Mouse (Mus musculus) olfactory bulb, adult 2 months (tissue): ENCODE measurements at regions not wholly inside any gene's neighbourhood (a gene's known extent, or its start where the extent isn't known, plus 50 kb on each side); places are given as distances from the start of the nearest gene placed in this dataset.

Experiments
- H3K27ac ChIP-seq: fragments of 200-500 bp; 2 replicates; pipeline ENCODE4 v1.5.1; 2012; ENCODE audit warnings: low read depth, low read length; ENCODE audit not compliant: insufficient read depth
- H3K4me1 ChIP-seq: fragments of 200-500 bp; 2 replicates; pipeline ENCODE4 v1.6.1; 2012; ENCODE audit warnings: low read length; ENCODE audit not compliant: control insufficient read depth, insufficient read depth
- H3K4me3 ChIP-seq: fragments of 200-500 bp; 2 replicates; pipeline ENCODE4 v1.5.1; 2012; ENCODE audit warnings: mild to moderate bottlenecking, low read depth, low read length, moderate library complexity; ENCODE audit not compliant: insufficient read depth
- CTCF ChIP-seq: fragments of 200-500 bp; IDR thresholded peaks from 2 replicates; pipeline ENCODE4 v1.5.1; 2012; ENCODE audit warnings: low read depth, mild to moderate bottlenecking, low read length, moderate library complexity; ENCODE audit not compliant: insufficient read depth
- POLR2A ChIP-seq: fragments of 200-500 bp; IDR thresholded peaks from 2 replicates; pipeline ENCODE4 v1.6.1; 2012; ENCODE audit warnings: mild to moderate bottlenecking, low read depth, low read length, moderate library complexity; ENCODE audit not compliant: insufficient read depth
- WGBS: fragments of 180-500 bp; shearing (Covaris S2); methylation state at CpG from one replicate; pipeline ENCODE4 v1.1.7; 2018; 5-methylcytosine and 5-hydroxymethylcytosine counted together

DNA sequence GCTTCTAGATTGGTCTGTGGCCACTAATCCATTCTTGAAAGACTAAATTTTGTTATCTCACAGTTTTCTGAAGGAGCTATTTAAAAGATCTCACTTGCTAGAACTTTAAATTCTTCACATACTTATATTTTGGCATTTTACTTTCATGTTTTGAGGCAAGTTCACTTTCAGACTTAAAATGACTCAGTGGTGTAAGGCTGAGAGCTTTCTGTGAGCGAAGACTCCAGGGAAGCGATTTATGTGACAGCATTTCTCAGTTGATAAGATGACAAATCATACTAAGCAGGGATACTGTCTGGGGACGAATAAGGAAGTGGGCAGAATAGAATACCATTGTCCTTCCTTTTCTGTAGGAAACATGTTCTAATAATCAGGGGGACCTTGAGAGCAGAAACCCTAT is 403.6 kb upstream of the Fbxo33 start:
- H3K27ac ChIP-seq, result no peak overlapping the region
- 83% methylated on average over 3 of the region's 3 CpGs for WGBS
- TF ChIP-seq POLR2A (no peak), CTCF (no peak)
- H3K4me1 ChIP-seq, result no peaks in the 10 kb centered on the region
- no peak overlapping the region for H3K4me3 ChIP-seq

DNA sequence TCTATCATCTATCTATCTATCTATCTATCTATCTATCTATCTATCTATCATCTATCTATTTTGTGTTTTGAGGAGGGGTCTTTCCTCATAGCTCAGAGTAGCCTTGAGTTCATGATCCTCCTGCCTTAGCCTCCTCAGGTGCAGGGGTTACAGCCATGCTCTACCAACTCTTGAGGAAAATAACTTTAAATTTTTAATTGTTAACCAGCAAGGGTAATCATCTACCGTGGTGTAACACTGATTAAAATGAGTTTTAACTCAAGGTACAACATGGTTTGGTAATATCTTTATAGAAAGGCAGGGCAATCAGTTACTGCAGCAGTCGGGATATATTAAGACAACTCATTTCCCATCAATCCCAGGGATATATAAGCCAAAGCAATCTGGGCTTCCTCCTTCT is 401.6 kb upstream of the Fbxo33 start:
- Histone ChIP-seq H3K27ac (no peak overlapping the region), H3K4me1 (no peaks in the 10 kb centered on the region), H3K4me3 (no peak overlapping the region)
- 61% methylated on average over 2 of the region's 2 CpGs for WGBS
- TF ChIP-seq POLR2A, result no peak
- no peak for TF ChIP-seq CTCF

DNA sequence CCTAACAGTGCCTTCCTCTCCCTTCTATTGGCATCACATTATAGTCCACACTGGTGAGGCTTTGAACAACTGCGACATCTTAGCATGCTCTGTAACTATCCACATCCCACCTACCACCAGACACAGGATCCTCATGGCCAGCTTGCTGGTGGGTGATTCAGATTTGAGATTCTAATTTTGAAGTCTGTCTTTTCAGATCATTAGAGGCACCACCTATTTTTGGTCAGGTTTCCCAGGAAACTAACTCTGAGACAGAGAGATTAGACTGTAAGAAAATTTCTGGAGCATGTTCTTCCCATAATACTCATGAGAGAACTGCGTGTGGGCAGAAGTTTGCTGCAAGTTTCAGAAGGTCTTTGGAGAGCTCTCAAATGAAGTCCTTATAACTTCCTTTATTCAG is 400.8 kb upstream of the Fbxo33 start:
- 88% methylated on average over 2 of the region's 2 CpGs for WGBS
- no peak for TF ChIP-seq CTCF
- TF ChIP-seq POLR2A, result no peak
- Histone ChIP-seq H3K4me1 (no peaks in the 10 kb centered on the region), H3K27ac (no peak overlapping the region), H3K4me3 (no peak overlapping the region)

DNA sequence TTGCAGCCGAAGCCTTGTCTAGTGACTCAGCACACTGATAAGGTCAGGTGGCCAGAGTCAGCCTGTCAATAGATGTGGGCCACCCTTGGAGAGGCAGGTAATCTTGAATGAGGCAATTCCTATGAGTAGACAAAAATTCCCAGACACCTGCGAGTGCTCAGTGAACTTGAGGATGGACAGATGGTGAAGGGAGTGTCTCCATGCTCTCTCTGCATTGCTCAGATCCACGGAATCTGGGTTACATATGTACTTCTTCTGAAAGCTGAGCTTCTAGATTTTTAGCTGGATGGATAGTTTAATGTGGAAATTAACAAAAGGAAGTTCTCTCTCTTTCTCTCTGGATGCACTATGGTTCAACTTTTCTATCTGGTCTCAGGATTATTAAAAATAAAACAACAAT is 396.6 kb upstream of the Fbxo33 start:
- no peak overlapping the region for H3K27ac ChIP-seq

DNA sequence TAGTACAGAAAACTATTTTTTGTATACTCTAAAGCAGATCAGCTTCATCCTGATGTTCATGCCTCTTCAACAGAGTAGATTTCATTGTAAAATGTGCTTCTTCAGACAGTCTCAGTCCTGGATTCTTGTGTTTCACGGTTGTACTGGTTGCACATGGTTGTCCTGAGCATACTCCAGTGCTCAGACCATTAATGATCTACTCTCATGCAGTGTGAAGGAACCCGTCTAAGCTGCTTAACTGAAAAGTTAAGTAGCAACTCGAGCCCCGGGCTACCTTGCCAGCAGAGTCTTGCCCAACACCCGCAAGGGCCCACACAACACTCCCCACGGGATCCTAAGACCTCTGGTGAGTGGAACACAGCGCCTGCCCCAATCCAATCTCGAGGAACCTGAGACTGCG is 380.3 kb upstream of the Fbxo33 start:
- WGBS, result 88% methylated on average over 9 of the region's 9 CpGs
- no peaks in the 10 kb centered on the region for H3K4me1 ChIP-seq
- H3K27ac ChIP-seq, result no peak overlapping the region
- no peak for TF ChIP-seq CTCF
- no peak for TF ChIP-seq POLR2A
- H3K4me3 ChIP-seq, result no peak overlapping the region

More for the DNA sequence above, 396.6 kb upstream of the Fbxo33 start:
- Histone ChIP-seq H3K4me1 (no peaks in the 10 kb centered on the region), H3K4me3 (no peak overlapping the region)
- 84% methylated on average over 3 of the region's 3 CpGs for WGBS
- TF ChIP-seq CTCF, result no peak
- no peak for TF ChIP-seq POLR2A

DNA sequence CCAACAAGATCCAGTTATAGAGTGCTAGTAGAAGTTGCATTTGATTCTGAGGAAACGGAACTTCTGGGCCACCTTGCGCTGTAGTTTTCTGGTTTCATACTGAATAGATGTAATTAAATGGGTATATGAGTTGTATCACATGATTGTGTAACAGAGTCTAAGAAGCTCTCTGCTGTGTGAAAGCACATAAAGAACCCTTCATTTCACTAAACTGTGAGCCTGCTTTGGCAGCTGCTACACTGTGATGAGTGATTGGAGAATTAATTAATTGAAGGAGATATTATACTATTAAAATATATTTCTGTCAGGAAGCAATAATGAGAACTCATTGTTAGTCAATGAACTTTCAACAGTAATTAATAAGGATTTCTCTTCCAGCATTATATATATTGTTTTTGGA is 369.8 kb upstream of the Fbxo33 start:
- Histone ChIP-seq H3K4me1 (no peaks in the 10 kb centered on the region), H3K4me3 (no peak overlapping the region), H3K27ac (no peak overlapping the region)
- TF ChIP-seq POLR2A (no peak), CTCF (no peak)
- 92% methylated on average over 2 of the region's 2 CpGs for WGBS

DNA sequence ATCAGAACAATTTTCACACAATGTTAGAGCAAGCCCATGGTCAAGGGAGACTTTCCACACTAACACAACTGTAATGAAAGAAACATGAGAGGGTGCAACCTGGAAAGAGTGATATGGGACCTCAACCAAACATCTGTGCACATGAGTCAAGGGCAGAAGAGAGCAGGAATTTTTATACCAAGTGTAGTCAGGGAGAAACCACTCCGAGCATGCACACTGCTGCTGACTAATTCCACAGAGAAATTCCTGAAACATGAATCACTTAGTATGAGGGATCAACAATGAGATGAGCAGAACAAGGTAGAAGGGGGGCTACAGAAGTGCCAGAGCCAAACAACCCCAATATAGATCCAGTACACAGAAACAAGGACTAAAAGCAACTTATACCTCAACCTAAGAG is 363.1 kb upstream of the Fbxo33 start:
- 77% methylated on average over 1 of the region's 1 CpGs for WGBS

DNA sequence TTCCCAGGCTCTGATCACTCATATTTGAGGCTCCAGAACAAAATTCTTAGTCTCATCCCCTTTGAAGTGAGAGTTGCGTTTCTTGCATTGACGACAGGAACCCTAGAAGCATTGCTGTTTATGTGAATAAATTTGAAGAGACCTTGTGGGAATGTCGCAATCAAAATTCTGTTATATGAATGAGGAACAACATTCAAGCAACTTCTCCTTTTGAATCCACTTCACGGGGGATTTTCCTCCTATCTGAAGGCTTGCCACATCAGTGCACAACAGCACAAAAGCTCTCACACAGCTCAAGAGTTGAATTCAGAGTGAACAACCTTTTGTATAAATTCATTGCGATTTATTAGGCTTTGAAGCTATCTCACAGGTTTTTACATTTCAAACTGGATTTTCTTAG is 360.2 kb upstream of the Fbxo33 start:
- 61% methylated on average over 5 of the region's 5 CpGs for WGBS
- Histone ChIP-seq H3K4me3 (no peak overlapping the region), H3K4me1 (no peaks in the 10 kb centered on the region), H3K27ac (no peak overlapping the region)
- TF ChIP-seq CTCF (no peak), POLR2A (no peak)

More for the DNA sequence above, 363.1 kb upstream of the Fbxo33 start:
- Histone ChIP-seq H3K4me1 (no peaks in the 10 kb centered on the region), H3K4me3 (no peak overlapping the region), H3K27ac (no peak overlapping the region)
- TF ChIP-seq CTCF (no peak), POLR2A (no peak)

DNA sequence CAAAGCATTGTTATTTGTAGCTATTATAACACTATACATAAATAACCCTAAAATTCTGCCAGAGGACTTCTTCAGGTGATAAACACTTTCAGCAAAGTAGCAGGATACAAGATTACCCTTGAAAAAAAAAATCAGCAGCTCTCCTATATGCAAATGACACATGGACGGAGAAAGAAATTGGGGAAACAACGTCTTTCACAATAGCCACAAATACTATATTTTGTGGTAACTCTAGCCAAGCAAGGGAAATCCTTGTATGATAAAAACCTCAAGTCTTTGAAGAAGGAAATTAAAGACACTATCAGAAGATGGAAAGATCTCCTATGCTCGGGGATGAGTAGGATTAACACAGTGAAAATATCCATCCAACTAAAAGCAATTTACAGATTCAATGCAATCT is 344.4 kb upstream of the Fbxo33 start:
- Histone ChIP-seq H3K27ac (no peak overlapping the region), H3K4me3 (no peak overlapping the region), H3K4me1 (no peaks in the 10 kb centered on the region)
- TF ChIP-seq POLR2A, result no peak
- TF ChIP-seq CTCF, result no peak
- WGBS, result 90% methylated on average over 3 of the region's 3 CpGs

DNA sequence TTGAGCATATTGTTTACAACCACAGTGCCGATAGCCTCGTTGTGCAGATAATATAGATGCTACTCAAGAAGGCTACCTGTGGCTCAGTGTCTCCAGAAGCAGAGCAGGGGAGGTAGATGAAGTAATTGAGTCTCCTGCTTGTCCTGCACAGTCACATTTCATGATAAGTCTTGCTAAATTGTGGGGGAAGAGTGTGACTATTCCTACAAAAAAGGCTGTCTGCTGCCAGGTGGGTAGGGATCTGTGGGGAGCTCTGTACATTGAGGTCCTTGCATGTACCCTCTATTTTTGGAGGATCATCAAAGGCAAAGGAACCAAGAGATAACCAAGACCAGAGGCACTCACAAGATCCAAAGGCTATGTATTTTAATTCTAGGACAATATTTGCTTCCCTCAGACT is 320.3 kb upstream of the Fbxo33 start:
- WGBS, result 93% methylated on average over 2 of the region's 2 CpGs
- no peaks in the 10 kb centered on the region for H3K4me1 ChIP-seq
- H3K27ac ChIP-seq, result no peak overlapping the region
- no peak overlapping the region for H3K4me3 ChIP-seq
- TF ChIP-seq CTCF (no peak), POLR2A (no peak)

DNA sequence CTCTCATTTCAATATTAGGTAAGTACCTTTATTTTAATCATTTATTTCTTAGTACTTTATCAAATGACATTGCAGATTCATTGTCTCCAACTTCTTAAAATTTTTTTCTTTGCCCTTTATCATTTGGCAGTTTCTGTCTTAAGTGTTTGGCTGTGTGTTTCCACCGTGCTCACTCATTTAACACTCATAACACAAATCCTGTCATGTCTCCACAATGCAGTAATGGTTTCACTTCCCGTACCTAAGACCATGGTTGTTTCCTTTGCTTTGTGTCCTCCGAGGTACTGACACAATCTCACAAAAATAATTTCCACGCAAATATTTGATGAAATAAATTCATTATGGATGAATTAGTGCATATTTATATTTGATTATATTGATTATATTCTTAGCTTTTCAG is 311.0 kb upstream of the Fbxo33 start:
- no peak for TF ChIP-seq POLR2A
- no peak for TF ChIP-seq CTCF
- H3K4me1 ChIP-seq, result no peaks in the 10 kb centered on the region
- WGBS, result 85% methylated on average over 4 of the region's 4 CpGs
- H3K4me3 ChIP-seq, result no peak overlapping the region
- no peak overlapping the region for H3K27ac ChIP-seq
